Mouse (Mus musculus): ENCODE results near the gene Suox. TPM values are rescaled to one million over a fixed set of nuclear protein-coding genes. Genes with fewer than 3 reads are reported as not detected.
A peak's percentile ranks its signal among the peaks of the same experiment; 100 is the strongest.
"Not testable (repeated sequence)": the region's sequence is repeated elsewhere in the genome, so short reads cannot be mapped to it uniquely, and the experiment has no call there.

The Suox gene
- total RNA-seq (2021), result 10 to 100 TPM; 10.5 to 11.0 TPM

DNA sequence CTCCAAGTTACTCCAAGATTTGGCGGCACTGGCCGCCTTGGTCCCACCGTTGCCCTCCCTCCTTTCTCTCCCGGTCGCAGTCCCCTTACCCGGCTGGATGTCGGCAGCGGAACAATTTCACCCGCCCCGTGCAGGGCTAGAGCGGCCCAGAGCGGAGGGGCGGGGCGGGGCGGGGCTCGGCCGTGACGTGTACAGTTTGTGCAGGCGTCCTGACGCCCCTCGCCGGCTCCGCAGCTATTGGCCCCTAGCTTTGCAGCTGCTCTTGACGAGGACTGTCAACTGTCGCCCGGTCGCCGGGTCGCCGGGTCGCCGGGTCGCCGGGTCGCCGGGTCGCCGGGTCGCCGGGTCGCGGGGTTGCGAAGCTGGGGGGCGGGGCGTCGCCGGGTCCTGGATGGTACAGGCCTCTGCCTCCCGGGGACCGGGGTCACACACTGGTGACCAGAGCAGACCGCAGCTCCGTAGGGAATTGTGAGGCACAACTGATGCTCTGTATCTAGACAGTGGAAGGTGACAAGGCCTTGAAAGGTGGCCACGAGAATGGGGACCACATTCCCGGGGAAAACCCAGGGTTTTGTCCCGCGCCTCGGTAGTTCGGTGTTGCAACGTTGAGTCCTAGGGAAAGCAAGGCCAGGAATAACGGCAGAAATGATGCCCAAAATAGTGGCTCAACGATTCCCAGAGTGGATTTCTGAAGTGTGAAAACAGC lies at the start of gene Suox:
TSS of gene Suox (minus strand) at position 311 of the 706 bp plus-strand sequence.
- peak; percentile 88 for DNase-seq
- intact Hi-C loops (cut with DNase I), result loop anchor here (10.0 kb wide), 1 partner anchor 109 kb away; the partner anchor contains the start of gene Pa2g4

DNA sequence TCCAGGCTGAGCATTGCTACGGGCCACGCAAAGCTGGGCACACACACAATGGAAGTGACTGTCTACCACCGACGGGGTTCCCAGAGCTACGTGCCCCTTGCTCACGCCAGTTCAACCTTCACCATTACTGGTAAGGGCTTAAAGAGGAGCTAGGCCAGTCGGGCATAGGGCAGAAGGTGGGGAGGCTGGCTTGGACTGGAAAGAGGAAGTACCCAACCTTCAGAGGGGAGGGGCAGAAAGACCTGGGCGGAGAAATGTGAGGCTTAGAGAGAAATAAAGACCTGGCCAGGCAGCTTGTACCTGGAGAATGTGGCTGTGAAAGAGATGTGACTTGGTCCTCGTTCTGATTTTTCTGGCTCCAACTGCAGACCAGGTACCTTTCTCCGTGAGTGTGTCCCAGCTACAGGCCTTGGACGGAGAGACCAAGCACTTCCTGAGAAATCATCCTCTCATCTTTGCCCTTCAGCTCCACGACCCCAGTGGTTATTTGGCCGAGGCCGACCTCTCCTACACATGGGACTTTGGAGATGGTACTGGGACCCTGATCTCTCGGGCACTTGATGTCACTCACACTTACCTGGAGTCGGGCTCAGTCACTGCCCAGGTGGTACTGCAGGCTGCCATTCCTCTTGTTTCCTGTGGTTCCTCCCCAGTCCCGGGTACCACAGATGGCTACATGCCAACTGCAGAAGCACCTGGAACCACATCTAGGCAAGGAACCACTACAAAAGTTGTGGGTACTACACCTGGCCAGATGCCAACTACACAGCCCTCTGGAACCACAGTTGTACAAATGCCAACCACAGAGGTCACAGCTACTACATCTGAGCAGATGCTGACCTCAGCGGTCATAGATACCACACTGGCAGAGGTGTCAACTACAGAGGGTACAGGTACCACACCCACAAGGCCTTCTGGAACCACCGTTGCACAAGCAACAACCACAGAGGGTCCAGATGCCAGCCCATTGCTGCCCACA lies 42.0 kb upstream of the Suox start:
- DNase-seq, result no peak
- intact Hi-C loops (cut with DNase I), result no loop called here

DNA sequence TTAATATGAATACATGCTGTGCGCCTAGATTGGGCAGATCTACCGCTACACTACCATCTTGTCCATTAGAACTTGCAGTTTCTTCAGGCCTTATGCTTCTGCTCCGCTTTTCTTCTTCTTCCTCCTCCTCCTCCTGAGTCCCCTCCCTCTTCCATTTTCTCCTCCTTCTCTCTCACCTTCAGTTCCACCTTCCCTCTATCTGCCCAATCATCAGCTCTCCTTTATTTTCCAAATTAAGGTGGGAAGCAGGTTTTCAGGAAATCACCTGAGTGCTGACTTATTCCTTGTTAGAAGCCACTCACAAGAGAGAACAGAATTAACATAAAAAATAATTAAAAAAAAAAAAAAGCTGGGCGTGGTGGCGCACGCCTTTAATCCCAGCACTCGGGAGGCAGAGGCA lies 37.4 kb upstream of the Suox start:
- DNase-seq; intact Hi-C loops (cut with DNase I): not testable (repeated sequence)

DNA sequence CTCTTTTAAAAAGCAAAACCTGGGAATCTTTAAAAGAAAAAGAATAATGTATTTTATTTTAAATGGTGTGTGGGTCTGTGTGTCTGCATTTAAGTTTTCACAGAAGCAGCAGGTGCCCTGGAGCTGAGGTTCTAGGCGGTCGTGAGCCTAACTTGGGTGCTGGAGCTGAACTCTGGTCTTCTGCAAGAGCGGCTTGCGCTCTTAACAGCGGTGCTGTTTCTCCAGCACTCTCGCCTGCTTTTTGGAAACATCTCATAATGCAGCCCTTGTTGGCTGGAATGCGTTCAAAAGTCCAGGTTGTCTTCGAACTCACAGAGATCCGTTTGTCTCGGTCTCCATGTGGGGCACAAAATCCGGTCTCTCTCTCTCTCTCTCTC lies 31.4 kb upstream of the Suox start:
- intact Hi-C loops (cut with DNase I), result no loop called here
- DNase-seq, result no peak

DNA sequence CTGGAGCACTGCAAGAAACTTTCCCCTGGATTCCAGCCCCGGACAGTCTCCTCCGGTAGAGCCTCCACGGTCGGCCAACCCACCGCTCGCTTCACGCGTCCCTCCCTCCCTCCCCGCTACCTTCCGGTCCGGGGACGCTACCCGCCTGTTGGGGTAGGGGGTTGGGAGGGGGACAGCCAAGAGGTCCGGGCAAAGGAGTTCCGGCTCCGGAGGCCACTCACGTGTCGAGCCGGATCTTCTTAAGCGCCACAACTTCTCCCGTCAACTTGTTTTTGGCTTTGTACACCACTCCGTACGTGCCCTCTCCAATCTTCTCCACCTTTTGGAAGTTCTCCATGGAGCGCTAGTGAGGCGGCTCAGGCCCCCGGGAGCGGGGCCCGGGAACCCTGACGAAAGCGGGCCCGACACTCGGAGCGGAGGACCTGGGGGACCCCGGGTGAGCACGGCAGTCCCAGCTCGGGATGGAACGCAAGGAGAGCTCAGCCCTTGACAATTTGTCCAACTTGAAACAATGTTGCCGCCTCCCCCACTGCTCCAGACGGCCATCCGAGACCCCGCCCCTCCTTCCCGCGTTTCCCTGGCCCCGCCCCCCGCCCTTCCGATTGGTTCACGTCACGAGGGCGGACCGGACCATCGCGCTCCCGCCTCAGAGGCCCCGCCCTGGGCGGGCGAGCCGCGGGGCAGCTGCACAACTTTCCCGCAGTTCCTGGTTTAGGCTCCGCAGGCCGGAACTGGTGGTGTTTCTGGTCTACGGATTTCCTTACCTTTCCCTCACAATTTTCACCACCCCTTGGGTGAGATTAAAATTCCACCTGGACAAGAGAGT lies 30.8 kb upstream of the Suox start, which contains the start of gene Cdk2:
TSS of gene Cdk2 (minus strand) at position 541 of the 826 bp plus-strand sequence.
- peak; percentile 94 for DNase-seq
- intact Hi-C loops (cut with DNase I), result no loop called here

DNA sequence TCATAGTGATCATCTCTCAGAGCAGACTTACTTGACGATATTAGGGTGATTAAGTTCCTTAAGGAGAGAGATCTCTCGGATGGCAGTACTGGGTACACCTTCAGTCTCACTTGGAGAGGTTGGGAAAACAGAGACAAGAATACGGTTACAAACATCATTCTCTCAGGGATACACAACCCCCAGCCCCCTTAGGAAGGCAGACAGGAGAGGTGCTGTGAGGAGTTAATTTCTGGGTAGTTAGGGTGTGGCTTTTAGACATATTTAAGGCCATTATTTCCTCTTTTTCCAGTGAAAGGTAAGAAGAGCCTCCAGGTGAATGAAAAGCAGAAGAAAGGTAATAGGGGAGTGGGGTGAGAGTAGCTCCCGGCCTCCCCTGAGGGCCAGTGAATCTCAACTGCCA lies 30.0 kb upstream of the Suox start, which contains the start of gene Pmel:
TSS of gene Pmel (plus strand) at position 301 of the 400 bp plus-strand sequence.
- intact Hi-C loops (cut with DNase I), result no loop called here
- no peak for DNase-seq

DNA sequence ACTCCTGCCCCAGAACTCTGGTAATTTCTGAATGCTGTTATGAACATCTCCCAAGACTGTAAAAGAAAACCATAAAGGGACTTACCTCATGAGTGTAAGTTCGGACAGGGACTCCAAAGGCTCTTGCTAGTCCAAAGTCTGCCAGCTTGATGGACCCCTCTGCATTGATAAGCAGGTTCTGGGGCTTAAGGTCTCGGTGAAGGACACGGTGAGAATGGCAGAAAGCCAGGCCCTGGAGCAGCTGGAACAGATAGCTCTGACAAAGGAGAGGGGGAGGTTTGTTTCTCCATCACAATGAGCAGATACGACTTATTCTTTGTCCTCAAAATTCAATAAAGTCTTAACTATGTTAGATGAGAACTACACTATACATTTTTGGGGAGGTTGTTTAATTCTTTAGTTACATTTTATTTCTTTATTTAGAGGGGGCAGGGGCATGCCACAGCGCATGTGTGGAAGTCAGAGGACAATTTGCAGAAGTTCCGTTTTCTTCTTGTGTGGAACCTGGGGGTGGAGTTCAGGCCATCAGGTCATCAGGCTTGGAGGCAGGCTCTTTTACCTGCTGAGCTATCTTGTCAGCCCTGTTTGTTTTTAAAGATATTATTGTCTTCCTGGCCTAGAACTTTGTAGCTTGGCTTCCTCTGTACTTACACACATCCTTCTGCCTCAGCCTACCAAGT lies 28.6 kb upstream of the Suox start:
- intact Hi-C loops (cut with DNase I), result no loop called here
- DNase-seq, result no peak

DNA sequence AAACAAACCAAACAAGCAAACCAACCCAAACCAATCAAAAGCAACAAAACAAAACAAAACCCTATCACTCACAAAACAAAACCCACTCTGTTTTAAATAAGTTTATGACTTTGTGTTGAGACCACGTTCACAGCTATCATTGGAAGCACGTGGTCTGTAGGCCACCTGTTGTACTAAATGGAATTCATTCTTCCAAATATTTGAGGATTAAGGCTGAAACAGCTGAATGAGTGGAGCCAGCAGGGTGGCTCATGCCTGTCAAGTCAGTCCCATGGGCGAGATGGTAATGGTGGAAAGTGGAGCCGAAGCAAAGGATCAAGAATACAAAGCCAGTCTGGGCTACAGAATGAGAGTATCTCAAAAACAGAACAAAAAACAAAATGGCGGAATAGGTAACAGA lies 26.8 kb upstream of the Suox start:
- intact Hi-C loops (cut with DNase I), result no loop called here
- DNase-seq, result no peak

DNA sequence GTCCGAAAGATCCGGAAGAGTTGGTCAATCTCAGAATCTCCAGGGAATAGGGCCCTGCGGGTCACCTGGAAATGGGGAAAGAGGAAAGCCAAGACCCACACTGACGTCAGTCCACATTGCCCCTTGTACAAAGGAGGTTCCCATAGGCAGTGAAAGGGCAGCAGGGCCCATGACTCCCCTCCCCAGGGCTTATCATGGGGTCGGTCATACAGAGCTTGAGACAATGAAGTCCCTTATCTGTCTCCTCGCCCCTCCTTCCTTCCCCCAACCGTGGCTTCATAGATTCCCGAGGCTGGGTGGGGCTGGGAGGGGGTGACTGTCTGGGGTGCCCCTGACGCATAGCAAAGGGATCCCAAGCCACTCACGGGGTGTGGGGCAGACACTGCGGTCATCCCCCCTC lies 25.7 kb upstream of the Suox start:
- intact Hi-C loops (cut with DNase I), result no loop called here
- no peak for DNase-seq

DNA sequence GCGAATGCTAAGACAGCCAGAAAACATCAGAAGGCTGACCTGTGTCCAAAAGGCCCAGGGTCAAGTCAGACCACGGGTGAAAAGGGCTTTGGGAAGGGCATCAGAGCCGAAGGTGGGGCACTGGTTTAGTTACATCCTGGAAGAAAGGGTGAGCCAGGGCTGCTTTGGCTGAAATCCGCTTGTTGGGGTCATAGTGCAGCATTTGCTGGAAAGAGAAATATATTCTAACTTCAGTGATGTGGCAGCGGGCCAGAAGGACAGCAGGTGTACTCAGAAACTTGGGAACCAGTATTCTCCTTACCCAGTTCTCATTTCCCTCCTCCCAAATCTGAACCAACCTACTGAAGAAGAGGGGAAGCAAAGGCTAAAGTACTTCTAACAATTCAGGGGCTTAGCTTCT lies 25.1 kb upstream of the Suox start:
- intact Hi-C loops (cut with DNase I), result no loop called here
- DNase-seq, result no peak

DNA sequence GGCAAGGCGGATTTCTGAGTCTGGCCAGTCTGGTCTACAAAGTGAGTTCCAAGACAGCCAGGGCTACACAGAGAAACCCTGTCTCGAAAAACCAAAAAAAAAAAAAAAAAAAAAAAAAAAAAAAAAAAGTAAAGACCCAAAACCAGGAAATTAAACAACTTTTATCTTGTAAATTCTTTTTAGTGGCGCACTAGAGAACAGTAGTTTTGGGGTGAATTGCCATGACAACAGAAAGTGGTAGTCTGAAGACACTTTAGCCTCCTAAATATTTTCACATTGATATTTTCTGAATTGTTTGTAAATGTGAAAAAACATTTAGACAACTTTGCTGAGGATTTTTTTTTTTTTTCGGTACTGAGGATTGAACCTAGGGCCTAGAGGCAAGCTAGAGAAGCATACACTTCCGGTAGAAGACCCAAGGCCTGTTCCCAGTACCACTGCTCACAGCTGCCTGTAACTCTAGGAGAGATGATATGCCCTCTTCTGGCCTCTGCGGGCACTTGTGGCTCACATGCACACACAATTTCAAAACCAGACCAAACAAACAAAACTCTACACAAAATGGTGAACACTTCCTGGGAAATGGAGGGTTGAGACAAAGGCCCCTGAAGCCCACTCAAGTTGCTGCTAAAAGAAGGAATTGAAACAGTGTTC lies 23.3 kb upstream of the Suox start:
- DNase-seq, result no peak
- intact Hi-C loops (cut with DNase I), result no loop called here

DNA sequence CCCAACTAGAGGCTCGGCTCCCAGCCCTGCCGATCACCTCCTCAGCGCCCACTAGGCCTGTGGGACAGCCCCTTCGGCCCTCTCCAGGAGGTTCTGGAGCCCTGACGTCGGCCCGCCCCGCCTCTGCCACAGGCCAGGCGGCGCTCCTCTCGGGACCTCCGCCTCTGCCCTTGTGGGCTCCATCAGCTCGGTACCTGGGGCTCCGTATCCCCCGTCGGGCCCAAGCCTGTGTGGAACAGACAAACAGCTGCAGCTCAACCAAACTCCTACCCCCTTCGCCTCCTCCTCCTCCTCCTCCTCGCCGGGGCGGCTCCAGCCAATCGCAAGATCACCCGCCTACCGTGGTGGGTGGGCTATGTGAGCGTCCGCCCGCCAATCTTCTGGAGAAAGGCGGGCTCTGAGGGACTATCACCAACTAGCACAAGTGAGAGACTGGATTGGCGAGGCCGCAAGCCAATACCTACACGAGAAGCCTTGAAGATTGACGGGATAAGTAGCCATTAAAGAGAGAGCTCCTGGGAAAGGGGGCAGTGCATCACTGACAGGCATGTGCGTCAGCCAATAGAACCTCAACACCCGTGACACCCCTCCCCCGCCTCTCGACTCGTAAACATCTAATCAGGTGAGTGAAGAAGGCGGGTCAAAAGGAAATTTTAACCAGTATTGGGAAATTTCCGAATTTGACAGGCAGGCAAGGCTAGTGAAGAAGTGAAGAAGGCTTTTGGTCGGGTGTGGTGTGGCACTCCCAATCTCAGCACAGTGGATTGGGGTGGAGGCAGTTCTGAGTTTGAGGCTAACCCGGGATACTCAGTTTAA lies 22.3 kb upstream of the Suox start, which contains the start of gene Rab5b:
TSS of gene Rab5b (minus strand) at position 273 of the 816 bp plus-strand sequence.
- intact Hi-C loops (cut with DNase I), result no loop called here
- peak; percentile 98 for DNase-seq

DNA sequence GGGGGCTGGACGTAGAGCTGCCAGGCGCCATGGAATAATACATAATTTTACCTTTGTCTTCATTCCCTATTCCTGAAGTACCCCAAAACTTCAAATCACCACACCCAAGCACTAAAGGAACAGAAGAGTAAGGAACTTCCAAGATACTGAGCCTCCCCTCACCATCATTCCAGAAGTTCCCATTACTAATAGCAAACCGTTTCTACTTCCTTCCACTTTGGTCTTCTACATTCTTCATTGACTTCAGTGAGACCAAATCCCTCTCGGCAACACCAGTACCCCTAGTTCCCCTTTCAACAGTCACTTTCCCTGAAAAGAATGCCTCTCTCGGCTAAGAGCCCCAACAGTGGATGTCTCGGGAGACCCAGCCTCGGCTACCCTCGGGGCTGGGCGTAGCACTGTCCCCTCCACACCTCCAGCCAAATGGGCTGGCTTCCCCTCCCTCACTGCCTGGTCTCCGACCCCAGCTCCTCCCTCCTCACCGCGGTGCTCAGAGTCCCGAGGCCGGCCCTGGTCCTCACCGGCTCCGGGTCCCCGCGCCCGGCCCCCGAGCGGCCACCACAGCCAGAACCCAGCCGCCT lies 21.6 kb upstream of the Suox start:
- intact Hi-C loops (cut with DNase I), result no loop called here

DNA sequence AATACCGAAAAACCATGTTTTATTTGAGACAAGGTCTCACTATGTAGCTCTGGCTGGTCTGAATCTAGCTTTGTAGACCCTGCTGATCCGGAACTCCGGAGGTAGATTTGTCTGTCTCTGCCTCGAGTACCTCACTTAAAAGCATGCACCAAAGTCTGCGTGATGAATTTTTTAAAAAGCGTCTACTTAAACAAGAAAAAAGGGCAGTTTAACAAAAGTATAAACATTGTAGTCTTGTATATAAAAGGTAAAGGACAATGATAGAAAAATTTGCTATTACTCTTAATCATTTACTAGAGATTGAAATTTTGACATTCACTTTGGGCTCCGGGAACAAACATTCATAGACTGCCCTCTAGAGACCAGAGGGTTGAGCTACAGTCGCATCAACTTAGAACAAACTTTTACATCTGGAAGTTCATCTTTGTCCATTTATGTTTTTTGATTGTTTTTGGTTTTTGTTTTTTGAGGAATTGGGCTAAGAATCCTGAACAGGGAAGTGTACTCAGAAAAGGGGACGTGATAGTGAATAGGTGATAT lies 666 bp upstream of the Suox start:
- intact Hi-C loops (cut with DNase I), result loop anchor here (10.0 kb wide), 1 partner anchor 110 kb away; the partner anchor contains the start of gene Pa2g4
- no peak for DNase-seq

More for the DNA sequence above, 21.6 kb upstream of the Suox start:
- DNase-seq, result no peak

DNA sequence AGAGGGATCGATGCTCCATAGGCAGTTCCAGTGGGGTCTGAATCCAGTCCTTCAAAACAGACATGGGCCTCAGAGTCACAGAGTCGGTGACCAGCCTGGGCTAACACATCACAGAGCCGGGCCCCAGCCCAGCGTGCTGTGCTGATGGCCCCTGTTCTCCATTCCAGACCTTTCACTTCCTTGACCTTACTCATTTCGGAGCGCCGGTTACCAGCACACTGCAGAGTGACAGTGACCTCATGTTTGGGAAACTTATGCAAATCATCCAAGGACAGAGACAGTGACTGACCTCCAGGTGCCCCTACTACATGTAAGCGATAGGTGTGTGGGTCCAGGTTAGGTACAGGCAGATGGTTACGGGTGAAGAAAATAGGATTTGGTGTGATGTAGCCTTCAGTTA lies 2.7 kb downstream of the Suox start:
- intact Hi-C loops (cut with DNase I), result loop anchor here (10.0 kb wide), 1 partner anchor 106 kb away; the partner anchor contains the start of gene Pa2g4
- no peak for DNase-seq

DNA sequence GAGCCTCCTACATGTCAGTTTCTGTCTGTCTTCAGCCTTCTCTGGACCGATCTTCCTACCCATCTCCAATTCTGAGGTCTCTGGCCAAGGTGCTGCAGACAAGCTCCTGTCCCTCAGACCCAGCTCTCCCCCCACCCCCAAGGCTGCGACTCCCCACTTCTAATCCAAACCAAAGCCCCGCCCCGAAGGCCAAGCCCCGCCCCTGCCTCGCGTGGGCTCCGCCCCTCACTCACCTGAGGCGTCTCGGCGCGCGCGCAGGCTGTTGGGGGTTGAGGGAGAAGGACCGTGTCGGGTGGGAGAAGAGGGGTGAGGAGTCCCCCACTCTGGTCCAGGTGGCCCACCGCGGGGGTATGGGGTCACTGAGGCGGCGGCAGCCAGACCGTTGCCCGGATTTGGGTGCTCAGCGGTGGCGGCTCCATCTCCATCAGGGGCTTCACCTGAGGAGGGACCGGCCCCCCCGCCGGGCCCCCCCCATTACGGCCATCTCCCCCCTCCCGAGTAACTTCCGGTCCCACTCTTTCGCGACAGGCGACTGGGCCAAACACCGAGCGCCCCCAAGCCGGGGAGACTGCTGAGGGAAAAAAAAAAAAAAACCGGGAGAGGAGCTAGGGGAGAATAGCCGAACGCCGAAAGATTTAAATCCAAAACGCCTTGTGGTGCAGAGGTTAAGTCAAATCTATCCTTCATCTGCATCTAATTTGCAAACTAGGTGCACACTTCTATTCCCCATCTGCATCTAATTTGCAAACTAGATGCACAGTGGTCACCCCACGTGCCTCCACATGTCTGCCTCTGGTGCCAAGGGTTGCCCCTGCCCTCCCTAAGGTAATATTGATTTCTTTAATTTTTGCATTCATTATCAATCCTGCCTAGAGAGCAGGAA lies 4.8 kb downstream of the Suox start:
- intact Hi-C loops (cut with DNase I), result no loop called here
- DNase-seq, result peak; percentile 74

DNA sequence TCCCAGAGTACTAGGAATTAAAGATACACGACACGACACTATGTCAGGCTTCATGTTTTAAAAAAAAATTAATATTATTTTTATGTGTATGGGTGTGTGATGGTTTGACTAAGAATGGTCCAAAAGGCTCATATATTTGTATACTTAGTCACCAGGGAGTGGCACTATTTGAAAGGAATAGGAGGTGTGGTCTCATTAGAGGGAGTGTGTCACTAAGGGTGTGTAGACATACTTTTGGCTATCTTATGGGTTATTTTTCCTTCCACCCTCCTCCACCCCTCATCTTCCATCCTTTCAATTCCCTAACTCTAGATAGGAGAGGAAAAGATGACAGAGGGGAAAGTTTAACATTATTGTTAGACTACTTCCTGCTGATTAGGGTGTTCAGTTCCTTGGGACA lies 8.1 kb downstream of the Suox start:
- intact Hi-C loops (cut with DNase I), result no loop called here
- DNase-seq, result no peak

All from left cerebral cortex, postnatal 4 days (tissue).